Mouse (Mus musculus): ENCODE results near the gene Tirap.
A peak's percentile ranks its signal among the peaks of the same experiment; 100 is the strongest.

The Tirap gene

GRCm38 (mm10) chr9:35192983-35193542, 7.0 kb downstream of the Tirap start:
- DNase-seq (ENCODE audit: low read depth in 1 of 2, low spot score in 2 of 2) = no peak

GRCm38 (mm10) chr9:35188700-35189099, 11.4 kb downstream of the Tirap start:
- no peak for DNase-seq (ENCODE audit: low read depth in 1 of 2, low spot score in 2 of 2)

GRCm38 (mm10) chr9:35187351-35187903, 12.7 kb downstream of the Tirap start:
- DNase-seq (ENCODE audit: low read depth in 1 of 2, low spot score in 2 of 2) = no peak

GRCm38 (mm10) chr9:35186430-35186829, 13.7 kb downstream of the Tirap start:
- no peak for DNase-seq (ENCODE audit: low read depth in 1 of 2, low spot score in 2 of 2)

GRCm38 (mm10) chr9:35183359-35183758, 16.7 kb downstream of the Tirap start:
- DNase-seq (ENCODE audit: low read depth in 1 of 2, low spot score in 2 of 2) = no peak

GRCm38 (mm10) chr9:35182832-35183231, 17.3 kb downstream of the Tirap start:
- DNase-seq (ENCODE audit: low read depth in 1 of 2, low spot score in 2 of 2) = no peak

GRCm38 (mm10) chr9:35176124-35176659, 23.9 kb downstream of the Tirap start:
- DNase-seq (ENCODE audit: low read depth in 1 of 2, low spot score in 2 of 2) = no peak

GRCm38 (mm10) chr9:35175251-35176123, 24.6 kb downstream of the Tirap start, which contains the start of gene Dcps:
TSS of gene Dcps (minus strand) at chr9:35176061.
- peak; percentile 71 to 83 for DNase-seq (ENCODE audit: low read depth in 1 of 2, low spot score in 2 of 2)

- no peak for DNase-seq (ENCODE audit: low read depth in 1 of 2, low spot score in 2 of 2)
Observed at GRCm38 (mm10) chr9:35173331-35173730, 26.8 kb downstream of the Tirap start.

GRCm38 (mm10) chr9:35170071-35170470, 30.0 kb downstream of the Tirap start:
- DNase-seq (ENCODE audit: low read depth in 1 of 2, low spot score in 2 of 2) = no peak

GRCm38 (mm10) chr9:35166798-35167635, 33.1 kb downstream of the Tirap start:
- no peak for DNase-seq (ENCODE audit: low read depth in 1 of 2, low spot score in 2 of 2)

GRCm38 (mm10) chr9:35166144-35166797, 33.8 kb downstream of the Tirap start:
- DNase-seq (ENCODE audit: low read depth in 1 of 2, low spot score in 2 of 2) = no peak

- DNase-seq (ENCODE audit: low read depth in 1 of 2, low spot score in 2 of 2) = no peak
Observed at GRCm38 (mm10) chr9:35164142-35164874, 35.8 kb downstream of the Tirap start.

- DNase-seq (ENCODE audit: low read depth in 1 of 2, low spot score in 2 of 2) = no peak
Observed at GRCm38 (mm10) chr9:35163011-35163690, 36.9 kb downstream of the Tirap start.

GRCm38 (mm10) chr9:35161721-35162120, 38.4 kb downstream of the Tirap start:
- no peak for DNase-seq (ENCODE audit: low read depth in 1 of 2, low spot score in 2 of 2)

- no peak for DNase-seq (ENCODE audit: low read depth in 1 of 2, low spot score in 2 of 2)
Observed at GRCm38 (mm10) chr9:35160662-35161061, 39.4 kb downstream of the Tirap start.

- no peak for DNase-seq (ENCODE audit: low read depth in 1 of 2, low spot score in 2 of 2)
Observed at GRCm38 (mm10) chr9:35158477-35158876, 41.6 kb downstream of the Tirap start.

- no peak for DNase-seq (ENCODE audit: low read depth in 1 of 2, low spot score in 2 of 2)
Observed at GRCm38 (mm10) chr9:35156862-35157261, 43.2 kb downstream of the Tirap start.

- no peak for DNase-seq (ENCODE audit: low read depth in 1 of 2, low spot score in 2 of 2)
Observed at GRCm38 (mm10) chr9:35156002-35156710, 43.9 kb downstream of the Tirap start.
